Mouse (Mus musculus) cerebellum, adult 9-10 months (tissue): Measurements from ENCODE around the gene Hmg20b.

Experiments
- DNase-seq: peaks from one replicate; pipeline ENCODE4 v3.0.0; 2022

Gene Hmg20b

GRCm38 (mm10) chr10:81323791-81324530 is 26.3 kb downstream of the Hmg20b start:
- DNase-seq, result peak; percentile 48

- DNase-seq, result peak; percentile 54
Observed at GRCm38 (mm10) chr10:81323141-81323775, 27.0 kb downstream of the Hmg20b start.

- peak; percentile 69 for DNase-seq
Observed at GRCm38 (mm10) chr10:81322444-81322843, 27.8 kb downstream of the Hmg20b start.

- peak; percentile 69 for DNase-seq
Observed at GRCm38 (mm10) chr10:81321436-81321835, 28.8 kb downstream of the Hmg20b start.

- peak; percentile 100 for DNase-seq
Observed at GRCm38 (mm10) chr10:81320550-81321347, 29.5 kb downstream of the Hmg20b start, which contains the start of gene Cactin. Gene Cactin (plus strand): TSS chr10:81321103.

- DNase-seq, result no peak
Observed at GRCm38 (mm10) chr10:81319741-81320549, 30.3 kb downstream of the Hmg20b start.

GRCm38 (mm10) chr10:81319330-81319699 is 31.0 kb downstream of the Hmg20b start:
- no peak for DNase-seq

GRCm38 (mm10) chr10:81318589-81319329 is 31.5 kb downstream of the Hmg20b start:
- peak; percentile 73 for DNase-seq

GRCm38 (mm10) chr10:81317273-81317672 is 33.0 kb downstream of the Hmg20b start:
- no peak for DNase-seq

GRCm38 (mm10) chr10:81316338-81317060 is 33.8 kb downstream of the Hmg20b start:
- DNase-seq, result peak; percentile 59

- peak; percentile 38 for DNase-seq
Observed at GRCm38 (mm10) chr10:81315587-81315986, 34.7 kb downstream of the Hmg20b start.

GRCm38 (mm10) chr10:81314201-81314600 is 36.1 kb downstream of the Hmg20b start:
- peak; percentile 34 for DNase-seq

GRCm38 (mm10) chr10:81313581-81313980 is 36.7 kb downstream of the Hmg20b start:
- DNase-seq, result peak; percentile 32

GRCm38 (mm10) chr10:81309571-81309970 is 40.7 kb downstream of the Hmg20b start:
- DNase-seq, result peak; percentile 20

GRCm38 (mm10) chr10:81306837-81307682 is 43.2 kb downstream of the Hmg20b start:
- no peak for DNase-seq

GRCm38 (mm10) chr10:81306173-81306668 is 44.1 kb downstream of the Hmg20b start:
- DNase-seq, result peak; percentile 67

- DNase-seq, result peak; percentile 73
Observed at GRCm38 (mm10) chr10:81305663-81306062, 44.6 kb downstream of the Hmg20b start.

GRCm38 (mm10) chr10:81304597-81305238 is 45.6 kb downstream of the Hmg20b start:
- peak; percentile 83 for DNase-seq

GRCm38 (mm10) chr10:81303761-81304160 is 46.5 kb downstream of the Hmg20b start:
- no peak for DNase-seq
